Mouse (Mus musculus): ENCODE results near the gene Cnpy1.

DNA sequence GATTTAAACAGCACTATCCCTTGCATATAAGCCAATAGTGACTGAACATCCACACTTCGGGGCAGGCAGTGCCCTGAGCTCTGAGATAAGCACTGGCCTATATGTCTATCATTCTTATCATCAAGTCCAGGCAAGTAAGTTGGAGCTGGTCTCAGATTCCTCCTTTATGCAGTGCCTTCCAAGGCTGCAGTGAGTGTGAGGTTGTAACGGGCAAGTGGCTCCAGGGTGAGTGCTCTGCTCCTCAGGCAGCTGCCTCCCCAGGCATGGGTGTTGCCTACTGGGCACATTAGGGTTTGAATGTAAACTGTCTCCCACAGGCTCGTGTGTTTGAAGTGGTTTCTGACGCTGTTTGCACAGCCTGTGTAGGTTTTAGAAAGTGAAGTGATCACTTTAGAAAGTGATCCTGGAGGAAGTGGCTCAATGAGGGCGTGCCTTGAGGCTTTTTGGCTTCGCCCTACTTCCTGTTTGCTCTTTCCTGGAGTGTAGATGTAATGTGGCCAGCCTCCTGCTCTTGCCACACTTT, 23.9 kb upstream of the Cnpy1 start:
- no peak for TF ChIP-seq CTCF (IDR thresholded peaks at IDR 0.05; ENCODE audit: control insufficient read depth, insufficient read depth, insufficient replicate concordance, low read depth, low read length)
- TF ChIP-seq POLR2A (IDR thresholded peaks at IDR 0.05; ENCODE audit: control insufficient read depth, low read depth, low read length): no peak

Data from testis, adult 2 months (tissue).